Mouse (Mus musculus): ENCODE results near the gene Col16a1. TPM values are rescaled to one million over a fixed set of nuclear protein-coding genes. Genes with fewer than 3 reads are reported as not detected.

Col16a1 gene
- total and polyA plus RNA-seq, 2 experiments from 2014 or later = 13.1 to 19.9 TPM

GRCm38 (mm10) chr4:130066816-130067215, 19.2 kb downstream of the Col16a1 start:
- H3K27me3 ChIP-seq (ENCODE audit: insufficient read depth, low read length) = no peaks in the 10 kb centered on the region
- 19% methylated on average over 8 of the region's 8 CpGs for WGBS
- no peak overlapping the region for H3K9ac ChIP-seq (replicated peaks; ENCODE audit: low read length)
- DNase-seq (ENCODE audit: low spot score) = peak; percentile 53
- H3K4me1 ChIP-seq (ENCODE audit: insufficient read depth, low read length) = no peaks in the 10 kb centered on the region
- no peak overlapping the region for H3K4me2 ChIP-seq (ENCODE audit: low read depth, low read length)
- H3K27ac ChIP-seq = no peak overlapping the region
- H3K36me3 ChIP-seq (ENCODE audit: insufficient read depth, low read length) = no peaks in the 10 kb centered on the region
- H3K4me3 ChIP-seq (ENCODE audit: low read length) = no peak overlapping the region
- ATAC-seq = no peak
- peak; percentile 81 for TF ChIP-seq CTCF (IDR thresholded peaks at IDR 0.05; ENCODE audit: low read depth)
- H3K9me3 ChIP-seq (ENCODE audit: low read length) = no peaks in the 10 kb centered on the region

- H3K4me2 ChIP-seq (ENCODE audit: low read depth, low read length) = no peak overlapping the region
- TF ChIP-seq CTCF (IDR thresholded peaks at IDR 0.05; ENCODE audit: low read depth) = no peak
- WGBS = 54% methylated on average over 3 of the region's 3 CpGs
- H3K4me3 ChIP-seq (ENCODE audit: low read length) = no peak overlapping the region
- H3K9ac ChIP-seq (replicated peaks; ENCODE audit: low read length) = no peak overlapping the region
- H3K9me3 ChIP-seq (ENCODE audit: low read length) = no peaks in the 10 kb centered on the region
- no peaks in the 10 kb centered on the region for H3K27me3 ChIP-seq (ENCODE audit: insufficient read depth, low read length)
- H3K36me3 ChIP-seq (ENCODE audit: insufficient read depth, low read length) = no peaks in the 10 kb centered on the region
- H3K4me1 ChIP-seq (ENCODE audit: insufficient read depth, low read length) = 0 out of 2 replicates have a peak, but pooled peaks cover under 1% of the 10 kb centered on the region
- ATAC-seq = no peak
- no peak overlapping the region for H3K27ac ChIP-seq
- DNase-seq (ENCODE audit: low spot score) = no peak
Measured at GRCm38 (mm10) chr4:130070523-130070922, 22.9 kb downstream of the Col16a1 start.

- no peaks in the 10 kb centered on the region for H3K9me3 ChIP-seq (ENCODE audit: low read length)
- no peak overlapping the region for H3K4me3 ChIP-seq (ENCODE audit: low read length)
- H3K4me1 ChIP-seq (ENCODE audit: insufficient read depth, low read length) = peaks cover 13% of the 10 kb centered on the region; the same call in 1 of the 2 replicates
- no peaks in the 10 kb centered on the region for H3K36me3 ChIP-seq (ENCODE audit: insufficient read depth, low read length)
- no peaks in the 10 kb centered on the region for H3K27me3 ChIP-seq (ENCODE audit: insufficient read depth, low read length)
- ATAC-seq = no peak
- no peak overlapping the region for H3K4me2 ChIP-seq (ENCODE audit: low read depth, low read length)
- no peak overlapping the region for H3K9ac ChIP-seq (replicated peaks; ENCODE audit: low read length)
- DNase-seq (ENCODE audit: low spot score) = no peak
- no peak overlapping the region for H3K27ac ChIP-seq
- TF ChIP-seq CTCF (IDR thresholded peaks at IDR 0.05; ENCODE audit: low read depth) = no peak
- 94% methylated on average over 2 of the region's 2 CpGs for WGBS
Measured at GRCm38 (mm10) chr4:130071758-130072157, 24.1 kb downstream of the Col16a1 start.

GRCm38 (mm10) chr4:130073367-130073766, 25.7 kb downstream of the Col16a1 start:
- Histone ChIP-seq H3K9me3 (ENCODE audit: low read length) (no peaks in the 10 kb centered on the region), H3K27me3 (ENCODE audit: insufficient read depth, low read length) (no peaks in the 10 kb centered on the region), H3K27ac (no peak overlapping the region), H3K4me2 (ENCODE audit: low read depth, low read length) (no peak overlapping the region), H3K4me3 (ENCODE audit: low read length) (no peak overlapping the region), H3K36me3 (ENCODE audit: insufficient read depth, low read length) (no peaks in the 10 kb centered on the region), H3K9ac (replicated peaks; ENCODE audit: low read length) (no peak overlapping the region), H3K4me1 (ENCODE audit: insufficient read depth, low read length) (peaks cover 23% of the 10 kb centered on the region; the same call in 1 of the 2 replicates)
- DNase-seq (ENCODE audit: low spot score) (no peak), ATAC-seq (no peak)
- WGBS = 78% methylated on average over 4 of the region's 4 CpGs
- no peak for TF ChIP-seq CTCF (IDR thresholded peaks at IDR 0.05; ENCODE audit: low read depth)

GRCm38 (mm10) chr4:130074761-130075515, 27.3 kb downstream of the Col16a1 start:
- 41% methylated on average over 17 of the region's 17 CpGs for WGBS
- no peak overlapping the region for H3K9ac ChIP-seq (replicated peaks; ENCODE audit: low read length)
- ATAC-seq = peak; percentile 70; the same call in 1 of the 2 replicates
- no peak overlapping the region for H3K27ac ChIP-seq
- no peak overlapping the region for H3K4me3 ChIP-seq (ENCODE audit: low read length)
- H3K4me1 ChIP-seq (ENCODE audit: insufficient read depth, low read length) = peaks cover 36% of the 10 kb centered on the region
- H3K36me3 ChIP-seq (ENCODE audit: insufficient read depth, low read length) = no peaks in the 10 kb centered on the region
- TF ChIP-seq CTCF (IDR thresholded peaks at IDR 0.05; ENCODE audit: low read depth) = no peak; the same call in 1 of the 2 replicates
- H3K4me2 ChIP-seq (ENCODE audit: low read depth, low read length) = no peak overlapping the region
- no peaks in the 10 kb centered on the region for H3K9me3 ChIP-seq (ENCODE audit: low read length)
- H3K27me3 ChIP-seq (ENCODE audit: insufficient read depth, low read length) = no peaks in the 10 kb centered on the region
- DNase-seq (ENCODE audit: low spot score) = peak; percentile 78

- ATAC-seq (no peak), DNase-seq (ENCODE audit: low spot score) (peak; percentile 62)
- no peak overlapping the region for H3K4me2 ChIP-seq (ENCODE audit: low read depth, low read length)
- peaks cover 46% of the 10 kb centered on the region for H3K4me1 ChIP-seq (ENCODE audit: insufficient read depth, low read length)
- H3K4me3 ChIP-seq (ENCODE audit: low read length) = no peak overlapping the region
- WGBS = 30% methylated on average over 8 of the region's 8 CpGs
- TF ChIP-seq CTCF (IDR thresholded peaks at IDR 0.05; ENCODE audit: low read depth) = no peak
- peak overlapping the region; percentile 60; the same call in 1 of the 2 replicates for H3K27ac ChIP-seq
- no peak overlapping the region for H3K9ac ChIP-seq (replicated peaks; ENCODE audit: low read length)
- H3K36me3 ChIP-seq (ENCODE audit: insufficient read depth, low read length) = no peaks in the 10 kb centered on the region
- no peaks in the 10 kb centered on the region for H3K9me3 ChIP-seq (ENCODE audit: low read length)
- H3K27me3 ChIP-seq (ENCODE audit: insufficient read depth, low read length) = no peaks in the 10 kb centered on the region
Measured at GRCm38 (mm10) chr4:130076856-130077255, 29.2 kb downstream of the Col16a1 start.

Data from hindbrain, postnatal 0 days (tissue).